In genomic region chr5:123229296-123229695, GRCm38 (mm10) we compare ENCODE assay signal across 9 mouse cellular contexts. TPM values are rescaled to one million over a fixed set of nuclear protein-coding genes. Genes with fewer than 3 reads are reported as not detected.
DNase-seq lines count a peak whose midpoint lies in the region; ATAC-seq lines count a peak whose summit lies in the region.
"Had no signal": no experiment of that assay in that cellular context is flagged by ENCODE, and none has a peak within 500 bp of the region (broad histone marks: within the 10 kb centered on the region; RNA-seq: fewer than 3 reads in every experiment).

No protein-coding gene starts in this region.

- H3K4me1 ChIP-seq in kidney, embryonic 16.5 days (ENCODE audit: insufficient read depth, low read length), result peaks cover 9% of the 10 kb centered on the region
- peaks cover 6% of the 10 kb centered on the region for H3K4me1 ChIP-seq in embryonic facial prominence, embryonic 13.5 days
- H3K4me1 ChIP-seq in neural tube, embryonic 12.5 days, result peaks cover 9% of the 10 kb centered on the region; the same call in 1 of the 2 replicates

- no peaks in the 10 kb centered on the region for H3K36me3 ChIP-seq in kidney, embryonic 16.5 days (ENCODE audit: insufficient read depth, low read length)
- H3K36me3 ChIP-seq in embryonic facial prominence, embryonic 13.5 days, result peaks cover 17% of the 10 kb centered on the region
- no peaks in the 10 kb centered on the region for H3K36me3 ChIP-seq in neural tube, embryonic 12.5 days

- H3K9me3 ChIP-seq in kidney, embryonic 16.5 days (ENCODE audit: low read length), result no peaks in the 10 kb centered on the region
- no peaks in the 10 kb centered on the region for H3K9me3 ChIP-seq in embryonic facial prominence, embryonic 13.5 days
- H3K9me3 ChIP-seq in neural tube, embryonic 12.5 days, result no peaks in the 10 kb centered on the region

- H3K27ac ChIP-seq in kidney, embryonic 16.5 days (ENCODE audit: low read length), result no peak overlapping the region
- H3K27ac ChIP-seq in embryonic facial prominence, embryonic 13.5 days, result no peak overlapping the region
- no peak overlapping the region for H3K27ac ChIP-seq in neural tube, embryonic 12.5 days

- H3K4me2 ChIP-seq in kidney, embryonic 16.5 days (replicated peaks; ENCODE audit: low read depth, low read length), result 0 out of 2 replicates have a peak overlapping the region, but pooled peaks have one; percentile 83
- peak overlapping the region; percentile 75 for H3K4me2 ChIP-seq in embryonic facial prominence, embryonic 13.5 days
- H3K4me2 ChIP-seq in neural tube, embryonic 12.5 days (replicated peaks), result peak overlapping the region; percentile 68

- DNase-seq in kidney, adult 8-10 months, result no peak
- peak; percentile 36 for DNase-seq in induced T-regulatory cell, adult 2 months (ENCODE audit: low read depth)
- no peak for DNase-seq in thymus, postnatal 25 days

- H3K27me3 ChIP-seq in kidney, embryonic 16.5 days (ENCODE audit: insufficient read depth, low read length), result no peaks in the 10 kb centered on the region
- no peaks in the 10 kb centered on the region for H3K27me3 ChIP-seq in embryonic facial prominence, embryonic 13.5 days
- no peaks in the 10 kb centered on the region for H3K27me3 ChIP-seq in neural tube, embryonic 12.5 days (replicated peaks)

- WGBS in kidney, embryonic 16.5 days, result 74% methylated on average over 6 of the region's 6 CpGs
- WGBS in embryonic facial prominence, embryonic 13.5 days, result 92% methylated on average over 6 of the region's 6 CpGs
- WGBS in neural tube, embryonic 12.5 days, result 88% methylated on average over 6 of the region's 6 CpGs

- H3K4me3 ChIP-seq in kidney, embryonic 16.5 days (ENCODE audit: low read length), result no peak overlapping the region
- H3K4me3 ChIP-seq in embryonic facial prominence, embryonic 13.5 days, result peak overlapping the region; percentile 88
- H3K4me3 ChIP-seq in neural tube, embryonic 12.5 days, result no peak overlapping the region

- no peak overlapping the region for H3K9ac ChIP-seq in kidney, embryonic 16.5 days (replicated peaks; ENCODE audit: low read length)
- H3K9ac ChIP-seq in embryonic facial prominence, embryonic 13.5 days, result peak overlapping the region; percentile 37
- H3K9ac ChIP-seq in neural tube, embryonic 12.5 days, result peak overlapping the region; percentile 17; the same call in 1 of the 2 replicates

- ATAC-seq in kidney, embryonic 16.5 days (ENCODE audit: low FRiP score, low TSS enrichment), result no peak
- ATAC-seq in embryonic facial prominence, embryonic 13.5 days (ENCODE audit: insufficient number of reproducible peaks, insufficient read depth, low FRiP score, low TSS enrichment, low read depth), result no peak
- no peak for ATAC-seq in neural tube, embryonic 12.5 days (ENCODE audit: low FRiP score, low read depth)
- no peak for ATAC-seq in monocyte, adult 5-6 weeks (replicated peaks; ENCODE audit: insufficient number of reproducible peaks, low FRiP score, low TSS enrichment, poor library complexity, severe bottlenecking)

RNA-seq across cellular contexts. Expression of gene Wdr66, which starts 22.6 kb away (rescaled TPM):
- 1.5 and 1.7 TPM in 2 replicates for polyA plus RNA-seq in kidney, embryonic 16.5 days (2015; fragmentation: Nextera tagmentation; extraction: Ambion mirVana)
- 1.4 and 1.7 TPM in 2 replicates for polyA plus RNA-seq in embryonic facial prominence, embryonic 13.5 days (2015; fragmentation: Nextera tagmentation; extraction: Ambion mirVana)
- 11.3 and 14.8 TPM in 2 replicates for polyA plus RNA-seq in neural tube, embryonic 12.5 days (2016; fragmentation: Nextera tagmentation; extraction: Ambion mirVana)
- total RNA-seq in monocyte, adult 5-6 weeks (2017), result 0.78 TPM in 1 of 3 replicates, not detected in the others

RNA-seq across cellular contexts. Expression of gene Hpd, which starts 46.8 kb away (rescaled TPM):
- polyA plus RNA-seq in kidney, embryonic 16.5 days (2015; fragmentation: Nextera tagmentation; extraction: Ambion mirVana), result 0.23 and 0.29 TPM in 2 replicates
- 0.65 TPM in 1 of 2 replicates, not detected in the other for polyA plus RNA-seq in embryonic facial prominence, embryonic 13.5 days (2015; fragmentation: Nextera tagmentation; extraction: Ambion mirVana)
- not detected in 2 replicates for polyA plus RNA-seq in neural tube, embryonic 12.5 days (2016; fragmentation: Nextera tagmentation; extraction: Ambion mirVana)
- not detected in 3 replicates for total RNA-seq in monocyte, adult 5-6 weeks (2017)
- total RNA-seq: layer of hippocampus, postnatal 14 days had no signal
- polyA plus RNA-seq: brain, embryonic 14.5 days had no signal
